Mouse (Mus musculus): ENCODE data around the gene Tmem101. TPM values are rescaled to one million over a fixed set of nuclear protein-coding genes. Genes with fewer than 3 reads are reported as not detected.
A peak's percentile ranks its signal among the peaks of the same experiment; 100 is the strongest.

The Tmem101 gene
- polyA plus RNA-seq, 1 experiment from 2014 or later: 12.8 TPM

- Histone ChIP-seq H3K27me3 (peaks cover 69% of the 10 kb centered on the region), H3K9me3 (replicated peaks) (no peaks in the 10 kb centered on the region)
These were observed 9.7 kb downstream of the Tmem101 start for GRCm38 (mm10) chr11:102146531-102146930.

DNA sequence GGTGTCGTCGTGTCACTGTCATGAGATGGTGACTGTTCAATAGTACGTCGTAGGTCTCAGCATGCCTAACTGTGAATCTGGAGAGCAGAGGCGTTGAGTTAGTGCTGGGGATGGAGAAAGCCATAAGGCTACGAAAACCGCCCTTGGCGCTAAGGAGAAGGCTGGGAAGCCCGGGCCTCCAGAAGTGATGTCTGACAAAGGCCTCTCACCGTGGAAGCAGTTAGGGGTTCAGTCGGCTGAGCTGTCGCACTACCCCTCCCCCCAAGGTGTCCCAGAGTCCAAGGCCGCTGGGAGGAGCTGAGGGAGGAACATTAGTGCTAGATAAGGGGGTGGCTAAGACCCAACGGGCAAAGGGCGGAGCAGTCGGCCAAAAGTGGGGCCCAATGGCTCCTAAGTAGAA, 10.2 kb downstream of the Tmem101 start:
- Histone ChIP-seq H3K9me3 (replicated peaks) (no peaks in the 10 kb centered on the region), H3K36me3 (peaks cover 17% of the 10 kb centered on the region; the same call in 1 of the 2 replicates), H3K4me1 (replicated peaks) (peaks cover 37% of the 10 kb centered on the region), H3K9ac (peak overlapping the region; percentile 71), H3K4me3 (replicated peaks) (peak overlapping the region; percentile 64), H3K27me3 (peaks cover 69% of the 10 kb centered on the region), H3K27ac (peak overlapping the region; percentile 73), H3K4me2 (peak overlapping the region; percentile 81)
- WGBS (ENCODE audit: insufficient replicate concordance): 3% methylated on average over 16 of the region's 16 CpGs
- DNase-seq (no peak), ATAC-seq (ENCODE audit: low read depth) (peak; percentile 60)

More at GRCm38 (mm10) chr11:102146531-102146930, 9.7 kb downstream of the Tmem101 start:
- peak overlapping the region; percentile 81 for H3K4me2 ChIP-seq
- H3K9ac ChIP-seq: peak overlapping the region; percentile 71
- peaks cover 21% of the 10 kb centered on the region; the same call in 1 of the 2 replicates for H3K36me3 ChIP-seq
- H3K27ac ChIP-seq: peak overlapping the region; percentile 73; the same call in 1 of the 2 replicates
- DNase-seq (no peak), ATAC-seq (ENCODE audit: low read depth) (no peak)
- 7% methylated on average over 17 of the region's 17 CpGs for WGBS (ENCODE audit: insufficient replicate concordance)
- peaks cover 37% of the 10 kb centered on the region for H3K4me1 ChIP-seq (replicated peaks)
- H3K4me3 ChIP-seq (replicated peaks): peak overlapping the region; percentile 64

- H3K4me3 ChIP-seq (replicated peaks): peak within 1 kb of the TSS; percentile 64
- peak within 1 kb of the TSS; percentile 73 for H3K27ac ChIP-seq
- peaks cover 37% of the 10 kb centered on the region for H3K4me1 ChIP-seq (replicated peaks)
- peak within 1 kb of the TSS; percentile 81 for H3K4me2 ChIP-seq
- DNase-seq (no peak), ATAC-seq (ENCODE audit: low read depth) (peak; percentile 4; the same call in 1 of the 2 replicates)
- no peaks in the 10 kb centered on the region for H3K9me3 ChIP-seq (replicated peaks)
- 3% methylated on average over 50 of the region's 50 CpGs for WGBS (ENCODE audit: insufficient replicate concordance)
- peak within 1 kb of the TSS; percentile 71 for H3K9ac ChIP-seq
- peaks cover 69% of the 10 kb centered on the region for H3K27me3 ChIP-seq
- H3K36me3 ChIP-seq: peaks cover 17% of the 10 kb centered on the region; the same call in 1 of the 2 replicates
These were observed 10.7 kb downstream of the Tmem101 start, which contains the start of gene Nags for GRCm38 (mm10) chr11:102145471-102146001. Nags (plus strand) TSS chr11:102145513.

GRCm38 (mm10) chr11:102144957-102145470, 11.2 kb downstream of the Tmem101 start:
- Histone ChIP-seq H3K27me3 (peaks cover 69% of the 10 kb centered on the region), H3K27ac (peak overlapping the region; percentile 29; the same call in 1 of the 2 replicates)
- no peak for DNase-seq

GRCm38 (mm10) chr11:102142355-102142754, 13.8 kb downstream of the Tmem101 start:
- 58% methylated on average over 7 of the region's 7 CpGs for WGBS (ENCODE audit: insufficient replicate concordance)
- Histone ChIP-seq H3K27ac (peak overlapping the region; percentile 70), H3K9me3 (replicated peaks) (no peaks in the 10 kb centered on the region), H3K4me3 (replicated peaks) (no peak overlapping the region), H3K4me1 (replicated peaks) (peaks cover 32% of the 10 kb centered on the region), H3K9ac (no peak overlapping the region), H3K27me3 (peaks cover 57% of the 10 kb centered on the region), H3K4me2 (peak overlapping the region; percentile 26; the same call in 1 of the 2 replicates), H3K36me3 (no peaks in the 10 kb centered on the region)
- no peak for DNase-seq
- ATAC-seq (ENCODE audit: low read depth): peak; percentile 47

More at GRCm38 (mm10) chr11:102144957-102145470, 11.2 kb downstream of the Tmem101 start:
- peak; percentile 75 for ATAC-seq (ENCODE audit: low read depth)
- Histone ChIP-seq H3K4me1 (replicated peaks) (peaks cover 37% of the 10 kb centered on the region), H3K36me3 (peaks cover 17% of the 10 kb centered on the region; the same call in 1 of the 2 replicates), H3K9me3 (replicated peaks) (no peaks in the 10 kb centered on the region), H3K4me2 (peak overlapping the region; percentile 81), H3K4me3 (replicated peaks) (peak overlapping the region; percentile 64), H3K9ac (no peak overlapping the region)
- WGBS (ENCODE audit: insufficient replicate concordance): 23% methylated on average over 13 of the region's 13 CpGs

- no peaks in the 10 kb centered on the region for H3K9me3 ChIP-seq (replicated peaks)
- H3K9ac ChIP-seq: no peak overlapping the region
- H3K4me2 ChIP-seq: no peak overlapping the region
- DNase-seq (peak; percentile 24), ATAC-seq (ENCODE audit: low read depth) (no peak)
- 2% methylated on average over 5 of the region's 5 CpGs for WGBS (ENCODE audit: insufficient replicate concordance)
- no peak overlapping the region for H3K4me3 ChIP-seq (replicated peaks)
- H3K4me1 ChIP-seq (replicated peaks): peaks cover 13% of the 10 kb centered on the region
- no peak overlapping the region for H3K27ac ChIP-seq
- no peaks in the 10 kb centered on the region for H3K36me3 ChIP-seq
- peaks cover 49% of the 10 kb centered on the region for H3K27me3 ChIP-seq
These were observed 15.7 kb downstream of the Tmem101 start for GRCm38 (mm10) chr11:102140508-102140907.

GRCm38 (mm10) chr11:102138447-102138740, 17.8 kb downstream of the Tmem101 start:
- DNase-seq: peak; percentile 48
- no peak overlapping the region for H3K9ac ChIP-seq
- H3K36me3 ChIP-seq: no peaks in the 10 kb centered on the region
- peak overlapping the region; percentile 46 for H3K4me2 ChIP-seq
- peaks cover 8% of the 10 kb centered on the region for H3K4me1 ChIP-seq (replicated peaks)
- no peaks in the 10 kb centered on the region for H3K9me3 ChIP-seq (replicated peaks)
- WGBS (ENCODE audit: insufficient replicate concordance): 2% methylated on average over 18 of the region's 18 CpGs
- H3K27ac ChIP-seq: no peak overlapping the region
- H3K27me3 ChIP-seq: peaks cover 44% of the 10 kb centered on the region
- ATAC-seq (ENCODE audit: low read depth): 0 out of 2 replicates have a peak, but pooled peaks have one; percentile 11
- no peak overlapping the region; the same call in 1 of the 2 replicates for H3K4me3 ChIP-seq (replicated peaks)

- no peak overlapping the region for H3K9ac ChIP-seq
- H3K4me1 ChIP-seq (replicated peaks): peaks cover 6% of the 10 kb centered on the region
- peaks cover 40% of the 10 kb centered on the region for H3K27me3 ChIP-seq
- no peak for DNase-seq
- peak overlapping the region; percentile 46 for H3K4me2 ChIP-seq
- no peak overlapping the region; the same call in 1 of the 2 replicates for H3K4me3 ChIP-seq (replicated peaks)
- no peak for ATAC-seq (ENCODE audit: low read depth)
- no peak overlapping the region for H3K27ac ChIP-seq
- 26% methylated on average over 13 of the region's 13 CpGs for WGBS (ENCODE audit: insufficient replicate concordance)
- no peaks in the 10 kb centered on the region for H3K9me3 ChIP-seq (replicated peaks)
- no peaks in the 10 kb centered on the region for H3K36me3 ChIP-seq
These were observed 18.4 kb downstream of the Tmem101 start for GRCm38 (mm10) chr11:102137625-102138446.

GRCm38 (mm10) chr11:102134516-102134915, 21.7 kb downstream of the Tmem101 start:
- Histone ChIP-seq H3K4me3 (replicated peaks) (no peak overlapping the region), H3K36me3 (no peaks in the 10 kb centered on the region), H3K27ac (no peak overlapping the region), H3K4me2 (no peak overlapping the region), H3K9ac (no peak overlapping the region), H3K9me3 (replicated peaks) (no peaks in the 10 kb centered on the region), H3K27me3 (peaks cover 35% of the 10 kb centered on the region), H3K4me1 (replicated peaks) (peaks cover 23% of the 10 kb centered on the region)
- ATAC-seq (ENCODE audit: low read depth) (no peak), DNase-seq (no peak)
- 24% methylated on average over 4 of the region's 4 CpGs for WGBS (ENCODE audit: insufficient replicate concordance)

- Histone ChIP-seq H3K4me2 (peak overlapping the region; percentile 46), H3K27ac (peak overlapping the region; percentile 74), H3K36me3 (no peaks in the 10 kb centered on the region), H3K9me3 (replicated peaks) (0 out of 2 replicates have a peak, but pooled peaks cover 5% of the 10 kb centered on the region), H3K27me3 (peaks cover 15% of the 10 kb centered on the region), H3K4me1 (replicated peaks) (peaks cover 29% of the 10 kb centered on the region), H3K4me3 (replicated peaks) (no peak overlapping the region), H3K9ac (peak overlapping the region; percentile 29; the same call in 1 of the 2 replicates)
- 46% methylated on average over 6 of the region's 6 CpGs for WGBS (ENCODE audit: insufficient replicate concordance)
- ATAC-seq (ENCODE audit: low read depth): peak; percentile 88
- DNase-seq: peak; percentile 33
These were observed 38.8 kb downstream of the Tmem101 start for GRCm38 (mm10) chr11:102117386-102117785.

GRCm38 (mm10) chr11:102116241-102116640, 40.0 kb downstream of the Tmem101 start:
- H3K9ac ChIP-seq: no peak overlapping the region
- H3K27me3 ChIP-seq: peaks cover 19% of the 10 kb centered on the region
- H3K36me3 ChIP-seq: no peaks in the 10 kb centered on the region
- DNase-seq (peak; percentile 26), ATAC-seq (ENCODE audit: low read depth) (peak; percentile 75)
- H3K4me1 ChIP-seq (replicated peaks): peaks cover 29% of the 10 kb centered on the region
- WGBS (ENCODE audit: insufficient replicate concordance): 23% methylated on average over 8 of the region's 8 CpGs
- no peak overlapping the region for H3K4me3 ChIP-seq (replicated peaks)
- H3K4me2 ChIP-seq: peak overlapping the region; percentile 46; the same call in 1 of the 2 replicates
- H3K9me3 ChIP-seq (replicated peaks): 0 out of 2 replicates have a peak, but pooled peaks cover 5% of the 10 kb centered on the region
- H3K27ac ChIP-seq: peak overlapping the region; percentile 47; the same call in 1 of the 2 replicates

Data from liver, embryonic 13.5 days (tissue).